Mouse (Mus musculus): ENCODE results near the gene Afm. TPM values are rescaled to one million over a fixed set of nuclear protein-coding genes. Genes with fewer than 3 reads are reported as not detected.

The Afm gene
- polyA plus RNA-seq, 1 experiment = not detected

GRCm38 (mm10) chr5:90515561-90515960, 3.2 kb upstream of the Afm start:
- TF ChIP-seq CTCF (IDR thresholded peaks at IDR 0.05; ENCODE audit: extremely low read depth, insufficient read depth, low read length) (no peak), POLR2A (IDR thresholded peaks at IDR 0.05; ENCODE audit: extremely low read depth, insufficient read depth, low read length) (no peak)
- no peaks in the 10 kb centered on the region for H3K4me1 ChIP-seq (ENCODE audit: control insufficient read depth, insufficient read depth, low read length)
- no peak overlapping the region for H3K4me3 ChIP-seq (ENCODE audit: insufficient read depth, low read length)
- H3K27ac ChIP-seq (ENCODE audit: insufficient read depth, low read length) = no peak overlapping the region

- H3K27ac ChIP-seq (ENCODE audit: insufficient read depth, low read length) = no peak overlapping the region
- no peak for TF ChIP-seq POLR2A (IDR thresholded peaks at IDR 0.05; ENCODE audit: extremely low read depth, insufficient read depth, low read length)
- TF ChIP-seq CTCF (IDR thresholded peaks at IDR 0.05; ENCODE audit: extremely low read depth, insufficient read depth, low read length) = no peak
- H3K4me3 ChIP-seq (ENCODE audit: insufficient read depth, low read length) = no peak overlapping the region
- H3K4me1 ChIP-seq (ENCODE audit: control insufficient read depth, insufficient read depth, low read length) = no peaks in the 10 kb centered on the region
These were observed 32.5 kb downstream of the Afm start for GRCm38 (mm10) chr5:90551191-90551590.

GRCm38 (mm10) chr5:90556052-90556451, 37.3 kb downstream of the Afm start:
- Histone ChIP-seq H3K4me1 (ENCODE audit: control insufficient read depth, insufficient read depth, low read length) (no peaks in the 10 kb centered on the region), H3K27ac (ENCODE audit: insufficient read depth, low read length) (no peak overlapping the region), H3K4me3 (ENCODE audit: insufficient read depth, low read length) (no peak overlapping the region)
- TF ChIP-seq POLR2A (IDR thresholded peaks at IDR 0.05; ENCODE audit: extremely low read depth, insufficient read depth, low read length) = no peak
- TF ChIP-seq CTCF (IDR thresholded peaks at IDR 0.05; ENCODE audit: extremely low read depth, insufficient read depth, low read length) = no peak

GRCm38 (mm10) chr5:90560743-90561142, 42.0 kb downstream of the Afm start, which contains the start of gene 5830473C10Rik:
Gene 5830473C10Rik, plus strand, starts transcription at chr5:90561107.
- no peak within 1 kb of the TSS for H3K4me3 ChIP-seq (ENCODE audit: insufficient read depth, low read length)
- TF ChIP-seq POLR2A (IDR thresholded peaks at IDR 0.05; ENCODE audit: extremely low read depth, insufficient read depth, low read length) (no peak), CTCF (IDR thresholded peaks at IDR 0.05; ENCODE audit: extremely low read depth, insufficient read depth, low read length) (no peak)
- peaks cover 8% of the 10 kb centered on the region for H3K4me1 ChIP-seq (ENCODE audit: control insufficient read depth, insufficient read depth, low read length)
- H3K27ac ChIP-seq (ENCODE audit: insufficient read depth, low read length) = no peak within 1 kb of the TSS

- H3K4me1 ChIP-seq (ENCODE audit: control insufficient read depth, insufficient read depth, low read length) = peaks cover 9% of the 10 kb centered on the region
- H3K27ac ChIP-seq (ENCODE audit: insufficient read depth, low read length) = peak overlapping the region; percentile 73; the same call in 1 of the 2 replicates
- no peak overlapping the region for H3K4me3 ChIP-seq (ENCODE audit: insufficient read depth, low read length)
- TF ChIP-seq POLR2A (IDR thresholded peaks at IDR 0.05; ENCODE audit: extremely low read depth, insufficient read depth, low read length) (no peak), CTCF (IDR thresholded peaks at IDR 0.05; ENCODE audit: extremely low read depth, insufficient read depth, low read length) (no peak)
These were observed 43.1 kb downstream of the Afm start for GRCm38 (mm10) chr5:90561721-90562275.

GRCm38 (mm10) chr5:90562880-90563279, 44.1 kb downstream of the Afm start:
- H3K4me1 ChIP-seq (ENCODE audit: control insufficient read depth, insufficient read depth, low read length) = peaks cover 9% of the 10 kb centered on the region
- TF ChIP-seq CTCF (IDR thresholded peaks at IDR 0.05; ENCODE audit: extremely low read depth, insufficient read depth, low read length) (no peak), POLR2A (IDR thresholded peaks at IDR 0.05; ENCODE audit: extremely low read depth, insufficient read depth, low read length) (no peak)
- H3K4me3 ChIP-seq (ENCODE audit: insufficient read depth, low read length) = no peak overlapping the region
- no peak overlapping the region for H3K27ac ChIP-seq (ENCODE audit: insufficient read depth, low read length)

GRCm38 (mm10) chr5:90564161-90564560, 45.4 kb downstream of the Afm start:
- TF ChIP-seq POLR2A (IDR thresholded peaks at IDR 0.05; ENCODE audit: extremely low read depth, insufficient read depth, low read length) (no peak), CTCF (IDR thresholded peaks at IDR 0.05; ENCODE audit: extremely low read depth, insufficient read depth, low read length) (no peak)
- Histone ChIP-seq H3K4me3 (ENCODE audit: insufficient read depth, low read length) (no peak overlapping the region), H3K27ac (ENCODE audit: insufficient read depth, low read length) (no peak overlapping the region), H3K4me1 (ENCODE audit: control insufficient read depth, insufficient read depth, low read length) (peaks cover 9% of the 10 kb centered on the region)

- Histone ChIP-seq H3K4me3 (ENCODE audit: insufficient read depth, low read length) (no peak overlapping the region), H3K27ac (ENCODE audit: insufficient read depth, low read length) (peak overlapping the region; percentile 55; the same call in 1 of the 2 replicates), H3K4me1 (ENCODE audit: control insufficient read depth, insufficient read depth, low read length) (peaks cover 9% of the 10 kb centered on the region)
- TF ChIP-seq CTCF (IDR thresholded peaks at IDR 0.05; ENCODE audit: extremely low read depth, insufficient read depth, low read length) (no peak), POLR2A (IDR thresholded peaks at IDR 0.05; ENCODE audit: extremely low read depth, insufficient read depth, low read length) (no peak)
These were observed 46.5 kb downstream of the Afm start for GRCm38 (mm10) chr5:90565205-90565604.

GRCm38 (mm10) chr5:90567788-90568187, 49.1 kb downstream of the Afm start:
- Histone ChIP-seq H3K4me1 (ENCODE audit: control insufficient read depth, insufficient read depth, low read length) (peaks cover 4% of the 10 kb centered on the region), H3K27ac (ENCODE audit: insufficient read depth, low read length) (no peak overlapping the region), H3K4me3 (ENCODE audit: insufficient read depth, low read length) (no peak overlapping the region)
- no peak for TF ChIP-seq POLR2A (IDR thresholded peaks at IDR 0.05; ENCODE audit: extremely low read depth, insufficient read depth, low read length)
- no peak for TF ChIP-seq CTCF (IDR thresholded peaks at IDR 0.05; ENCODE audit: extremely low read depth, insufficient read depth, low read length)

- H3K4me3 ChIP-seq (ENCODE audit: insufficient read depth, low read length) = no peak overlapping the region
- H3K4me1 ChIP-seq (ENCODE audit: control insufficient read depth, insufficient read depth, low read length) = peaks cover 4% of the 10 kb centered on the region
- no peak for TF ChIP-seq POLR2A (IDR thresholded peaks at IDR 0.05; ENCODE audit: extremely low read depth, insufficient read depth, low read length)
- TF ChIP-seq CTCF (IDR thresholded peaks at IDR 0.05; ENCODE audit: extremely low read depth, insufficient read depth, low read length) = no peak
- H3K27ac ChIP-seq (ENCODE audit: insufficient read depth, low read length) = no peak overlapping the region
These were observed 49.6 kb downstream of the Afm start for GRCm38 (mm10) chr5:90568338-90568737.
